In the genomic region with DNA sequence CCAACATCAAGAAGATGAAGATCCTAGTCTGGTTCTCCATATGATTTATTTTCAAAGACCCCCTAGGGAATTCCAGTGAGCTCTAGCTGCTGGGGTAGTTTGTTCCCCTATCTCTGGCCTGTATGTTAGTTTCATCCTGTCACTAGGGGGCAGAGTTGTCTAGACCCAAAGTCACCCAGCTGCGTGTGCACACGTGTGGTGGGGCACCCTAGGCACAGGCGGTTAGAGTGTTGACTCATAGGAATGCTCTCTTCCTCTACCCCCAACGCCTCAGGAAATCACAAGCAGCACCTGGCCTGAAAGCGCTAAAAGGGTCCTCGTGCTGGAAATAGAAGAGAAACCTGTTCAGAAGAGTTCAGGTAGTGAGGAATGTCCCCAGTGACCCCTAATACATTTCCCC, we compare ENCODE assay signal across 9 mouse cellular contexts. TPM values are rescaled to one million over a fixed set of nuclear protein-coding genes. Genes with fewer than 3 reads are reported as not detected.
DNase-seq lines count a peak whose midpoint lies in the region; ATAC-seq and TF ChIP-seq lines count a peak whose summit lies in the region.
"Had no signal": no experiment of that assay in that cellular context is flagged by ENCODE, and none has a peak within 500 bp of the region (broad histone marks: within the 10 kb centered on the region; RNA-seq: fewer than 3 reads in every experiment).

No protein-coding gene starts in this region.

- no peaks in the 10 kb centered on the region for H3K36me3 ChIP-seq in midbrain, postnatal 0 days (ENCODE audit: insufficient read depth, low read length)
- no peaks in the 10 kb centered on the region for H3K36me3 ChIP-seq in midbrain, embryonic 10.5 days
- H3K36me3 ChIP-seq: hindbrain, embryonic 15.5 days had no signal

- H3K27ac ChIP-seq in midbrain, postnatal 0 days (ENCODE audit: low read depth, low read length): no peak overlapping the region
- H3K27ac ChIP-seq in midbrain, embryonic 10.5 days (replicated peaks): no peak overlapping the region
- H3K27ac ChIP-seq: hindbrain, embryonic 15.5 days had no signal

- H3K4me1 ChIP-seq in midbrain, postnatal 0 days (ENCODE audit: insufficient read depth, low read length): no peaks in the 10 kb centered on the region
- peaks cover 10% of the 10 kb centered on the region for H3K4me1 ChIP-seq in midbrain, embryonic 10.5 days
- H3K4me1 ChIP-seq: hindbrain, embryonic 15.5 days had no signal

- no peak overlapping the region for H3K9ac ChIP-seq in midbrain, postnatal 0 days (replicated peaks; ENCODE audit: low read length, poor library complexity, severe bottlenecking)
- H3K9ac ChIP-seq: hindbrain, embryonic 15.5 days had no signal

- no peaks in the 10 kb centered on the region for H3K27me3 ChIP-seq in midbrain, postnatal 0 days (ENCODE audit: insufficient read depth, low read length)
- H3K27me3 ChIP-seq in midbrain, embryonic 10.5 days (ENCODE audit: low read depth, poor library complexity, severe bottlenecking): peaks cover 22% of the 10 kb centered on the region
- H3K27me3 ChIP-seq: hindbrain, embryonic 15.5 days had no signal

- peak; percentile 45 for DNase-seq in adrenal gland, adult 2 months
- DNase-seq in adrenal gland, adult 18-20 months (ENCODE audit: low spot score in 2 of 2): no peak
- no peak for DNase-seq in midbrain, postnatal 0 days (ENCODE audit: low spot score)
- no peak for DNase-seq in midbrain, embryonic 10.5 days (ENCODE audit: low spot score)
- peak; percentile 77 for DNase-seq in lung, postnatal 36 days
- DNase-seq in ovary, adult 18-20 months (ENCODE audit: low spot score): no peak
- DNase-seq in left cerebral cortex, postnatal 25 days (ENCODE audit: low spot score in 2 of 2): no peak

- no peak overlapping the region for H3K4me2 ChIP-seq in midbrain, postnatal 0 days (ENCODE audit: low read depth, low read length, poor library complexity, severe bottlenecking)
- H3K4me2 ChIP-seq: hindbrain, embryonic 15.5 days had no signal

- intact Hi-C loops in left cerebral cortex, postnatal 25 days (cut with DNase I): loop anchor here (5.0 kb wide), 1 partner anchor 64 kb away; no protein-coding TSS in a partner anchor

- peak; percentile 36 for TF ChIP-seq CTCF in midbrain, postnatal 0 days (IDR thresholded peaks at IDR 0.05)

- no peaks in the 10 kb centered on the region for H3K9me3 ChIP-seq in midbrain, postnatal 0 days (ENCODE audit: low read length)
- H3K9me3 ChIP-seq in midbrain, embryonic 10.5 days (replicated peaks): no peaks in the 10 kb centered on the region
- H3K9me3 ChIP-seq: hindbrain, embryonic 15.5 days had no signal

- no peak overlapping the region for H3K4me3 ChIP-seq in midbrain, postnatal 0 days (ENCODE audit: low read depth, low read length)
- no peak overlapping the region for H3K4me3 ChIP-seq in midbrain, embryonic 10.5 days
- H3K4me3 ChIP-seq: hindbrain, embryonic 15.5 days had no signal

- no peak for ATAC-seq in midbrain, postnatal 0 days (ENCODE audit: low FRiP score)
- ATAC-seq in inflammation-experienced regulatory T-cells, adult 6 months: peak; percentile 68

- 29% methylated on average over 6 of the region's 6 CpGs for WGBS in midbrain, postnatal 0 days
- 32% methylated on average over 6 of the region's 6 CpGs for WGBS in midbrain, embryonic 10.5 days

RNA-seq across cellular contexts. Expression of a gene that starts 46.0 kb away (rescaled TPM):
- total RNA-seq in adrenal gland, adult 2 months (2021): under 1 TPM; 0.26 to 0.66 TPM
- 0.33 and 0.40 TPM in 2 replicates for polyA plus RNA-seq in adrenal gland, adult 2 months (2012; rRNA removed)
- total RNA-seq in adrenal gland, adult 18-20 months (2021): under 1 TPM; 0.20 to 0.35 TPM
- 1.4 and 2.1 TPM in 2 replicates for total RNA-seq in midbrain, postnatal 0 days (2014; rRNA removed)
- 0.39 and 0.68 TPM in 2 replicates for polyA plus RNA-seq in midbrain, postnatal 0 days (2015; fragmentation: Nextera tagmentation; extraction: Ambion mirVana)
- polyA plus RNA-seq in midbrain, embryonic 10.5 days (2016; fragmentation: Nextera tagmentation; extraction: Ambion mirVana): 16.6 and 32.4 TPM in 2 replicates
- polyA plus RNA-seq in inflammation-experienced regulatory T-cells, adult 6 months (2017; shearing (Covaris generic)): under 1 TPM in 1 of 3 experiments, not detected in 2; 0.34 TPM
- total RNA-seq in left cerebral cortex, postnatal 25 days (2021): 1 to 10 TPM in 1 of 2 experiments, under 1 TPM in 1; 0.76 to 1.2 TPM

Comparison
In these comparisons a context has a peak if more than half of its experiments do, and no peak if none do; other contexts are left out.
1. DNase-seq: peak in adrenal gland, adult 2 months (single experiment) and lung, postnatal 36 days (single experiment); none in adrenal gland, adult 18-20 months (0 of 2), midbrain, postnatal 0 days (single experiment), midbrain, embryonic 10.5 days (single experiment), ovary, adult 18-20 months (single experiment) and left cerebral cortex, postnatal 25 days (0 of 2).